Mouse (Mus musculus): ENCODE results near the gene Wdr74. TPM values are rescaled to one million over a fixed set of nuclear protein-coding genes. Genes with fewer than 3 reads are reported as not detected.

Wdr74 gene
- total and polyA plus RNA-seq, 3 experiments: 208 to 803 (median 208) TPM

DNA sequence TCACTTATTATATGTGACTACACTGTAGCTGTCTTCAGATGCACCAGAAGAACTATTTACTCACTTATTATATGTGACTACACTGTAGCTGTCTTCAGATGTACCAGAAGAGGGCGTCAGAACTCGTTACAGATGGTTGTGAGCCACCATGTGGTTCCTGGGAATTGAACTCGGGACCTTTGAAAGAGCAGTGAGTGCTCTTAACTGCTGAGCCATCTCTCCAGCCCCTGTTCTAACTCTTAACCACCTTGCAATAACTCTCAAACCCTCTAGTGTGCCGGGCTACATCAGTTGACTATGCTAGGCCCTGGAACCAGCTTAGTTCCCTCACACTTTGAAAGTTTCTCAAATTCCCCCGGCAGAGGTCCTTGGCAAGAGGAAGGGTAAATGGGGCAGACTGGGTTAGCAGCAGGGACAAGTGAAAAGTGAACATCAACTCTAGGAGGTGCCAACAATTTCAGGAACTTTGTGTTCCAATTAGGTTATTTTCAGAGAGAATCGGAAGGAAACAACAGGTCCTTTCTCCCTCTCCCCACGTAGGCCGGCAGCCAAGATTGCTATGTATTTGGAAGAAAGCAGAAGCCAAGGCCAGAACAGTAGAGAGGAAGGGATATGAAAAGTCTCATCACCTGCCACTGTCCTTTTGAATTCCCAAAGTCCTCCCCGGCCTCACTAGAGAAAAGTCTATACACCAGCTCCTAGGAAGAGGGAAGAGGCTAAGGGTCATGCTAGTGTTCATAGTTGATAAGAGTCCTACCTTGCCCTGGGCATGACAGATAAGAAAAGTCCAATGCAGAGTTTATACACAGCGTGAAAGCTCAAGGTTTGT is 20.8 kb upstream of the Wdr74 start (continued):
- TF ChIP-seq TCF12 (IDR thresholded peaks at IDR 0.05; ENCODE audit: low read depth, low read length) (peak; percentile 97), HCFC1 (IDR thresholded peaks at IDR 0.05; ENCODE audit: low read depth, low read length) (peak; percentile 33; the same call in 1 of the 2 replicates), ZKSCAN1 (IDR thresholded peaks at IDR 0.05; ENCODE audit: low read depth, low read length) (no peak), CHD1 (IDR thresholded peaks at IDR 0.05; ENCODE audit: low read depth, low read length) (peak; percentile 52; the same call in 1 of the 2 replicates), BHLHE40 (IDR thresholded peaks at IDR 0.05; ENCODE audit: borderline replicate concordance, low read depth, low read length) (no peak), NELFE (IDR thresholded peaks at IDR 0.05; ENCODE audit: low read depth, low read length) (0 out of 2 replicates have a peak, but pooled peaks have one; percentile 21), SIN3A (IDR thresholded peaks at IDR 0.05; ENCODE audit: low read length) (peak; percentile 21), POLR2A (IDR thresholded peaks at IDR 0.05; ENCODE audit: control insufficient read depth in 1 of 2, insufficient read depth in 1 of 2, low read depth in 1 of 2, low read length in 2 of 2, poor library complexity in 1 of 2) (no peak), CTCF (IDR thresholded peaks at IDR 0.05 in 2 of 3, conservative IDR thresholded peaks at IDR 0.05 in 1 of 3; ENCODE audit: control insufficient read depth in 1 of 3, insufficient read depth in 1 of 3, low read depth in 2 of 3, low read length in 3 of 3, poor library complexity in 1 of 3, severe bottlenecking in 1 of 3) (peak; percentile 3 to 53 (median 29); a peak in 3 of 6 replicates)

DNA sequence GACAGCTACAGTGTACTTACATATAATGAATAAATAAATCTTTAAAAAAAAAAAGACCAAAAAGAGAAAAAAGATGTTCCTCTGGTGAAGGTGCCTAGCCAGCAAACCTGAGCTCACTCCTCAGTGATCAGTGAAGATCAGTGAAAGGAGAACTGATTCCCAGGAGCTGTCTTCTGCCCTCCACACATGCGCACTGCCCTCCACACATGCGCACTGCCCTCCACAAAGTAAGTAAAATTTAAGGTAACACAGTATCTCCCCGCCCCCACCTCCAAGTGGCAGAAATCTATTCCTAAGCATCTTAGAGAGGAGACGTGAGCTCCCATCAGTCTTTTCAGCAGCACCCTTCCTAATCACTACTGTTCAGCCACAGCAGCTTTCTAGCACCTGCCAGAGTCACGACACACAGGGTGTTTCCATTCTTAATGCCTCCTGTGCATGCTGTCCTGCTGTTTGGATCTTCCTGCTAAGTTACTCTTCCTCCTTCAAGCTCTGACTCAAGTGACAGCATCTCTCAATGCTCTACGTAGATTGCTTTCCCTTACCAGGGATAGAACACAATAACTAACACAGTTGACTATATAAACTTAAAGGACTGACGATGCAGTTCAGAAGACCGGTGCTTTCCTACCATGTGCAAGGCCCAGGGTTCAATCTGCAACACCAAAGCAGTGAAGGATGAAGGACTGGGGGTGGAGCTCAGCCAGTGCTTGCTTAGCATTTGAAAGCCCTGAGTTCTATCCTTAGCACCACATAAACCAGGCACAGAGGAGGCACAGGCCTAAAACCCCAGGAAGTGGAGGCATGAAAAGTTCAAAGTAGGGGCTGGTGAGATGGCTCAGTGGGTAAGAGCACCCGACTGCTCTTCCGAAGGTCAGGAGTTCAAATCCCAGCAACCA is 19.5 kb upstream of the Wdr74 start:
- H3K4me1 ChIP-seq (ENCODE audit: control insufficient read depth in 1 of 2, insufficient read depth in 2 of 2, low read length in 2 of 2): peaks cover 4 to 21% of the 10 kb centered on the region in 2 experiments; a peak in 3 of 4 replicates
- DNase-seq (ENCODE audit: low read depth, low spot score): peak; percentile 87

More for the DNA sequence above, 19.5 kb upstream of the Wdr74 start:
- Histone ChIP-seq H3K27me3 (ENCODE audit: control insufficient read depth in 1 of 2, insufficient read depth in 2 of 2, low read length in 2 of 2) (no peaks in the 10 kb centered on the region), H3K27ac (ENCODE audit: control insufficient read depth, low read depth, low read length) (peak overlapping the region; percentile 23), H3K4me3 (ENCODE audit: control insufficient read depth in 1 of 2, insufficient read depth in 1 of 2, low read depth in 2 of 2, low read length in 2 of 2) (no peak overlapping the region), H3K9me3 (replicated peaks; ENCODE audit: insufficient read depth, low read length) (no peaks in the 10 kb centered on the region), H3K9ac (ENCODE audit: control insufficient read depth, low read depth, low read length, poor library complexity, severe bottlenecking) (peak overlapping the region; percentile 1; the same call in 1 of the 2 replicates), H3K36me3 (ENCODE audit: control insufficient read depth in 1 of 2, insufficient read depth in 2 of 2, low read length in 2 of 2) (peaks cover 9 to 18% of the 10 kb centered on the region in 2 experiments), H3K79me2 (ENCODE audit: control insufficient read depth, insufficient read depth, low read length, poor library complexity) (peaks cover 24% of the 10 kb centered on the region)
- TF ChIP-seq JUND (IDR thresholded peaks at IDR 0.05; ENCODE audit: low read depth, low read length) (no peak), MAFK (IDR thresholded peaks at IDR 0.05; ENCODE audit: borderline replicate concordance, low read depth, low read length) (no peak), NELFE (IDR thresholded peaks at IDR 0.05; ENCODE audit: low read depth, low read length) (peak; percentile 31; the same call in 1 of the 2 replicates), NRF1 (IDR thresholded peaks at IDR 0.05; ENCODE audit: insufficient read depth, low read depth, low read length, poor library complexity, severe bottlenecking) (peak; percentile 87), MEF2A (IDR thresholded peaks at IDR 0.05; ENCODE audit: extremely low read depth, insufficient replicate concordance, low read depth, low read length, poor library complexity, severe bottlenecking) (no peak), TBP (IDR thresholded peaks at IDR 0.05; ENCODE audit: low read depth, low read length) (0 out of 2 replicates have a peak, but pooled peaks have one; percentile 10), USF2 (IDR thresholded peaks at IDR 0.05; ENCODE audit: borderline replicate concordance in 1 of 2, insufficient read depth in 1 of 2, low read depth in 1 of 2, low read length in 2 of 2) (no peak), ETS1 (IDR thresholded peaks at IDR 0.05; ENCODE audit: low read depth, low read length) (no peak), SMC3 (IDR thresholded peaks at IDR 0.05; ENCODE audit: low read depth, low read length) (no peak), E2F4 (IDR thresholded peaks at IDR 0.05; ENCODE audit: borderline replicate concordance, low read depth, low read length) (no peak), TCF12 (IDR thresholded peaks at IDR 0.05; ENCODE audit: low read depth, low read length) (no peak), SIN3A (IDR thresholded peaks at IDR 0.05; ENCODE audit: low read length) (peak; percentile 42; the same call in 1 of the 2 replicates), TAL1 (IDR thresholded peaks at IDR 0.05; ENCODE audit: low read length) (peak; percentile 36; the same call in 1 of the 2 replicates), ZC3H11A (IDR thresholded peaks at IDR 0.05; ENCODE audit: low read depth, low read length) (no peak), MXI1 (IDR thresholded peaks at IDR 0.05; ENCODE audit: low read depth, low read length) (peak; percentile 43; the same call in 1 of the 2 replicates), HCFC1 (IDR thresholded peaks at IDR 0.05; ENCODE audit: low read depth, low read length) (peak; percentile 44; the same call in 1 of the 2 replicates), MAX (IDR thresholded peaks at IDR 0.05; ENCODE audit: low read length) (peak; percentile 61), POLR2AphosphoS2 (IDR thresholded peaks at IDR 0.05; ENCODE audit: low read length) (no peak), POLR2A (IDR thresholded peaks at IDR 0.05; ENCODE audit: control insufficient read depth in 1 of 2, insufficient read depth in 1 of 2, low read depth in 1 of 2, low read length in 2 of 2, poor library complexity in 1 of 2) (no peak), USF1 (IDR thresholded peaks at IDR 0.05; ENCODE audit: low read depth, low read length) (no peak), ELF1 (IDR thresholded peaks at IDR 0.05; ENCODE audit: low read depth, low read length) (0 out of 2 replicates have a peak, but pooled peaks have one; percentile 20)
